Mouse (Mus musculus) small intestine, adult 2 months (tissue): ENCODE measurements around the gene Abhd14a. TPM values are rescaled to one million over a fixed set of nuclear protein-coding genes. Genes with fewer than 3 reads are reported as not detected.
A peak's percentile ranks its signal among the peaks of the same experiment; 100 is the strongest.

Experiments used
- H3K27ac ChIP-seq: fragments of 200-500 bp; 2 replicates; pipeline ENCODE4 v1.5.1; 2012; ENCODE audit warnings: low read depth, low read length, control low read depth, inconsistent platforms; ENCODE audit not compliant: insufficient read depth
- H3K27me3 ChIP-seq: fragments of 200-500 bp; 2 replicates; pipeline ENCODE4 v1.6.1; 2012; ENCODE audit warnings: mild to moderate bottlenecking, moderate library complexity, low read length, inconsistent platforms; ENCODE audit not compliant: control insufficient read depth, insufficient read depth
- H3K36me3 ChIP-seq: fragments of 200-500 bp; 2 replicates; pipeline ENCODE4 v1.6.1; 2012; ENCODE audit warnings: mild to moderate bottlenecking, low read length, control low read depth, inconsistent platforms; ENCODE audit not compliant: control insufficient read depth, insufficient read depth
- H3K4me1 ChIP-seq: fragments of 200-500 bp; 2 replicates; pipeline ENCODE4 v1.6.1; 2012; ENCODE audit warnings: low read length, inconsistent platforms, mixed read lengths; ENCODE audit not compliant: control insufficient read depth, insufficient read depth, insufficient read length
- H3K4me3 ChIP-seq: fragments of 200-500 bp; 2 replicates; pipeline ENCODE4 v1.5.1; 2012; ENCODE audit warnings: low read depth, mild to moderate bottlenecking, control low read depth, inconsistent platforms, low read length, moderate library complexity
- CTCF ChIP-seq: fragments of 200-500 bp; IDR thresholded peaks from 2 replicates; pipeline ENCODE4 v1.5.1; 2012; ENCODE audit warnings: low read depth, mild to moderate bottlenecking, control low read depth, inconsistent platforms, low read length, moderate library complexity, mixed read lengths; ENCODE audit not compliant: insufficient replicate concordance, insufficient read length; ENCODE audit errors: extremely low read depth
- POLR2A ChIP-seq: fragments of 200-500 bp; IDR thresholded peaks from 2 replicates; pipeline ENCODE4 v1.6.1; 2012; ENCODE audit warnings: low read depth, mild to moderate bottlenecking, control low read depth, inconsistent platforms, low read length, moderate library complexity
- WGBS: fragments of 180-500 bp; shearing (Covaris S2); methylation state at CpG from one replicate; pipeline ENCODE4 v1.1.7; 2018; 5-methylcytosine and 5-hydroxymethylcytosine counted together
- polyA plus RNA-seq: library from polyadenylated mRNA; depleted of rRNA; stranded (reverse); fragments of >200 nt; gene quantifications from 2 replicates; pipeline ENCODE4 v1.2.3, GENCODE M21; 2012

Gene Abhd14a
- polyA plus RNA-seq, 1 experiment = 28.9 TPM

DNA sequence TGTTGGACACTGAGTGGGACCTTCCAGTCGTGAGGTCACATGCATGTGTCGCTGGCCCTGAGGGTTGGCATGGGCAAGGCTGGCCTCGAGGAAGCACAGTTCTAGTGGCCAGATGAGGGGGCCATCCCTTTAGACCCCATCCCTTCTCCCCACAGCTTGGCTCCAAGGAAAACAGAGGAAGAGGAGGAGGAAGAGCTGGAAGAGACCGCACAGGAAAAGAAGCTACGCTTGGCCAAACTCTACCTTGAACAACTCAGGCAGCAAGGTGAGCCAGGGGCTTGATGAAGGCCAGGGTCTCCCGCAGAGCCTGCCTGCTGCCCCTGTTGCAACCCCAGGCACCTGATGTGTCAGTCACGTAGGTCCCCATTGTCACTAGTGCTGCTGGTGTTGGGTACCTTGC is 33.1 kb upstream of the Abhd14a start:
- Histone ChIP-seq H3K36me3 (peaks cover 31% of the 10 kb centered on the region), H3K27me3 (no peaks in the 10 kb centered on the region), H3K4me3 (no peak overlapping the region), H3K27ac (no peak overlapping the region), H3K4me1 (peaks cover 14% of the 10 kb centered on the region)
- TF ChIP-seq CTCF (no peak), POLR2A (no peak)
- 94% methylated on average over 7 of the region's 7 CpGs for WGBS

- peak overlapping the region; percentile 72; the same call in 1 of the 2 replicates for H3K4me3 ChIP-seq
- H3K36me3 ChIP-seq = peaks cover 12% of the 10 kb centered on the region
- H3K27me3 ChIP-seq = no peaks in the 10 kb centered on the region
- WGBS = 62% methylated on average over 9 of the region's 9 CpGs
- H3K27ac ChIP-seq = no peak overlapping the region
- no peak for TF ChIP-seq CTCF
- no peak for TF ChIP-seq POLR2A
- H3K4me1 ChIP-seq = peaks cover 24% of the 10 kb centered on the region
Measured at GRCm38 (mm10) chr9:106478101-106478500, 30.6 kb upstream of the Abhd14a start.

- Histone ChIP-seq H3K27ac (no peak overlapping the region), H3K27me3 (no peaks in the 10 kb centered on the region), H3K36me3 (peaks cover 8% of the 10 kb centered on the region), H3K4me1 (peaks cover 24% of the 10 kb centered on the region), H3K4me3 (peak overlapping the region; percentile 72)
- TF ChIP-seq POLR2A (no peak), CTCF (no peak)
- WGBS = under 1% methylated on average over 16 of the region's 16 CpGs
Measured at GRCm38 (mm10) chr9:106477649-106478048, 30.2 kb upstream of the Abhd14a start.

- TF ChIP-seq CTCF (peak; percentile 97), POLR2A (no peak)
- Histone ChIP-seq H3K27ac (peak within 1 kb of the TSS; percentile 73), H3K36me3 (peaks cover 7% of the 10 kb centered on the region), H3K4me1 (peaks cover 24% of the 10 kb centered on the region), H3K4me3 (peak within 1 kb of the TSS; percentile 72), H3K27me3 (no peaks in the 10 kb centered on the region)
- under 1% methylated on average over 41 of the region's 41 CpGs for WGBS
Measured at GRCm38 (mm10) chr9:106476924-106477484, 29.5 kb upstream of the Abhd14a start, which contains the start of gene Parp3. Gene Parp3, minus strand, starts transcription at chr9:106476949.

GRCm38 (mm10) chr9:106476002-106476923 is 28.8 kb upstream of the Abhd14a start:
- Histone ChIP-seq H3K27ac (peak overlapping the region; percentile 73), H3K27me3 (no peaks in the 10 kb centered on the region), H3K4me3 (peak overlapping the region; percentile 56), H3K4me1 (peaks cover 27% of the 10 kb centered on the region), H3K36me3 (peaks cover 3% of the 10 kb centered on the region; the same call in 1 of the 2 replicates)
- no peak for TF ChIP-seq POLR2A
- no peak for TF ChIP-seq CTCF
- WGBS = 4% methylated on average over 16 of the region's 16 CpGs

DNA sequence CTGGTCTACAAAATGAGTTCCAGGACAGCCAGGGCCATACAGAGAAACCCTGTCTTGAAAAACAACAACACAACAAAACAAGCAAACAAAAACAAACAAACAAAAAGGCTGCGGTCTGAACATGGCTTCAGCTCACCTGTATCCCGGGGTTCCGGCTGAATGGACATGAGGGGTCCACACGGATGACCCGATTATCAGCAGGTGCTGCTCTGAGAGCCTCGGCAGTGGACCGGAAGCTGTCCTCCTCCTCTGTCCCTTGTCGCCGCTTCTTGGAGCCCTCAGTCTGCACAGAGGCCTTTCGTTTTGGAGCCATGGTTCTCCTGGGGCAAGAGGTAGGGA is 28.2 kb upstream of the Abhd14a start, which contains the start of gene Rrp9:
Gene Rrp9 (plus strand): TSS at position 301 of the 339 bp plus-strand sequence.
- TF ChIP-seq POLR2A = no peak
- TF ChIP-seq CTCF = no peak
- H3K4me3 ChIP-seq = peak within 1 kb of the TSS; percentile 56
- WGBS = 55% methylated on average over 10 of the region's 10 CpGs
- H3K27ac ChIP-seq = peak within 1 kb of the TSS; percentile 73
- no peaks in the 10 kb centered on the region for H3K27me3 ChIP-seq
- H3K4me1 ChIP-seq = peaks cover 27% of the 10 kb centered on the region
- H3K36me3 ChIP-seq = no peaks in the 10 kb centered on the region; the same call in 1 of the 2 replicates

DNA sequence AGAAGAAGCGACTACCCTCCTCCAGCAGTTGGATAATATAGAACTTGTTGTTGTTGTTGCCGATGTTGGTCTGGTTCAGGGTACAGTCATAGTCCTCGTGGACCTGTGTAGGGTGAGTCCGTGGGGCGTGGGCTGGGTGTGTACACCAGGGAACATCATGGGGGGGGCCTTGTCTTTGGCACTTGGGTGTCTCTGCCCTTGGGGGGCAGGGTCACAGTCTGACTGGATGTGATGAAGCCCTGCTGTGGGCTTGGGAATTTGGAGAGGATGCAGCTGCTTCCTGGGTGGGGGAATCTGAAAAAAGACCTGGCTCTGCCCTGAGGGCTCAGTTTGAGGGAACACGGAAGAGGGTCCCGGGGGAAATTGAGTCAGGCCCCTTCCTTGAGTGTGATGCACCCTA is 27.6 kb upstream of the Abhd14a start:
- WGBS = 57% methylated on average over 7 of the region's 7 CpGs
- TF ChIP-seq POLR2A = no peak
- no peak for TF ChIP-seq CTCF
- Histone ChIP-seq H3K27me3 (no peaks in the 10 kb centered on the region), H3K27ac (no peak overlapping the region), H3K4me3 (peak overlapping the region; percentile 56), H3K4me1 (peaks cover 27% of the 10 kb centered on the region), H3K36me3 (no peaks in the 10 kb centered on the region; the same call in 1 of the 2 replicates)
